25 mouse cellular contexts compared by ENCODE assay signal in genomic region chr1:184039301-184039700, GRCm38 (mm10). TPM values are rescaled to one million over a fixed set of nuclear protein-coding genes. Genes with fewer than 3 reads are reported as not detected.
A peak's percentile ranks its signal among the peaks of the same experiment; 100 is the strongest.
DNase-seq lines count a peak whose midpoint lies in the region; ATAC-seq and TF ChIP-seq lines count a peak whose summit lies in the region.
"Had no signal": no experiment of that assay in that cellular context is flagged by ENCODE, and none has a peak within 500 bp of the region (broad histone marks: within the 10 kb centered on the region; RNA-seq: fewer than 3 reads in every experiment).

No protein-coding gene starts in this region.

- no peak for ATAC-seq in forebrain, embryonic 13.5 days
- no peak for ATAC-seq in forebrain, embryonic 12.5 days (ENCODE audit: low FRiP score)
- ATAC-seq in heart, embryonic 12.5 days (ENCODE audit: insufficient number of reproducible peaks, low FRiP score): no peak
- ATAC-seq: forebrain, embryonic 15.5 days; intestine, postnatal 0 days had no signal

- no peak for TF ChIP-seq CTCF in layer of hippocampus, adult 2 months (conservative IDR thresholded peaks at IDR 0.05)

- H3K4me2 ChIP-seq in forebrain, embryonic 13.5 days: peak overlapping the region; percentile 27; the same call in 1 of the 2 replicates
- H3K4me2 ChIP-seq in forebrain, embryonic 12.5 days: no peak overlapping the region
- peak overlapping the region; percentile 25; the same call in 1 of the 2 replicates for H3K4me2 ChIP-seq in heart, embryonic 12.5 days
- H3K4me2 ChIP-seq: forebrain, embryonic 15.5 days; hindbrain, embryonic 12.5 days; limb, embryonic 15.5 days; lung, embryonic 14.5 days had no signal

- no peaks in the 10 kb centered on the region for H3K27me3 ChIP-seq in forebrain, embryonic 13.5 days
- H3K27me3 ChIP-seq in forebrain, embryonic 12.5 days: no peaks in the 10 kb centered on the region
- no peaks in the 10 kb centered on the region for H3K27me3 ChIP-seq in heart, embryonic 12.5 days (replicated peaks)
- peaks cover 12% of the 10 kb centered on the region for H3K27me3 ChIP-seq in limb, embryonic 10.5 days (ENCODE audit: low read depth, poor library complexity, severe bottlenecking)
- H3K27me3 ChIP-seq: forebrain, embryonic 15.5 days; hindbrain, embryonic 12.5 days; limb, embryonic 15.5 days had no signal

- no peak overlapping the region for H3K4me3 ChIP-seq in forebrain, embryonic 13.5 days
- no peak overlapping the region for H3K4me3 ChIP-seq in forebrain, embryonic 12.5 days (replicated peaks)
- no peak overlapping the region for H3K4me3 ChIP-seq in heart, embryonic 12.5 days
- H3K4me3 ChIP-seq in layer of hippocampus, adult 2 months: peak overlapping the region; percentile 24
- H3K4me3 ChIP-seq in brown adipose tissue, adult 24 weeks (ENCODE audit: insufficient read depth, low read depth, low read length): peak overlapping the region; percentile 54
- no peak overlapping the region for H3K4me3 ChIP-seq in limb, embryonic 10.5 days
- H3K4me3 ChIP-seq: forebrain, embryonic 15.5 days; hindbrain, embryonic 12.5 days; left cerebral cortex, adult 2 months; limb, embryonic 15.5 days; midbrain, embryonic 10.5 days had no signal

- no peak overlapping the region for H3K9ac ChIP-seq in forebrain, embryonic 13.5 days
- H3K9ac ChIP-seq in forebrain, embryonic 12.5 days: no peak overlapping the region
- H3K9ac ChIP-seq in heart, embryonic 12.5 days: no peak overlapping the region
- H3K9ac ChIP-seq: forebrain, embryonic 15.5 days; hindbrain, embryonic 12.5 days; limb, embryonic 15.5 days; liver, embryonic 14.5 days; lung, embryonic 14.5 days had no signal

- no peaks in the 10 kb centered on the region for H3K9me3 ChIP-seq in forebrain, embryonic 13.5 days (replicated peaks)
- H3K9me3 ChIP-seq in forebrain, embryonic 12.5 days: no peaks in the 10 kb centered on the region
- H3K9me3 ChIP-seq in heart, embryonic 12.5 days (replicated peaks): no peaks in the 10 kb centered on the region
- no peaks in the 10 kb centered on the region for H3K9me3 ChIP-seq in limb, embryonic 10.5 days (replicated peaks)
- H3K9me3 ChIP-seq: forebrain, embryonic 15.5 days; hindbrain, embryonic 12.5 days; limb, embryonic 15.5 days; midbrain, embryonic 10.5 days had no signal

- peaks cover 21% of the 10 kb centered on the region for H3K36me3 ChIP-seq in forebrain, embryonic 13.5 days (ENCODE audit: poor library complexity, severe bottlenecking)
- peaks cover 22% of the 10 kb centered on the region for H3K36me3 ChIP-seq in forebrain, embryonic 12.5 days (replicated peaks)
- H3K36me3 ChIP-seq in heart, embryonic 12.5 days: peaks cover 30% of the 10 kb centered on the region
- H3K36me3 ChIP-seq in limb, embryonic 10.5 days: 0 out of 2 replicates have a peak, but pooled peaks cover 1% of the 10 kb centered on the region
- H3K36me3 ChIP-seq: forebrain, embryonic 15.5 days; hindbrain, embryonic 12.5 days had no signal

- no peak overlapping the region for H3K27ac ChIP-seq in forebrain, embryonic 13.5 days
- no peak overlapping the region for H3K27ac ChIP-seq in forebrain, embryonic 12.5 days
- H3K27ac ChIP-seq in heart, embryonic 12.5 days (ENCODE audit: poor library complexity, severe bottlenecking): no peak overlapping the region
- H3K27ac ChIP-seq in layer of hippocampus, adult 2 months: no peak overlapping the region
- H3K27ac ChIP-seq in brown adipose tissue, adult 24 weeks (replicated peaks; ENCODE audit: low read depth, low read length): peak overlapping the region; percentile 97
- H3K27ac ChIP-seq in limb, embryonic 10.5 days: no peak overlapping the region
- H3K27ac ChIP-seq: forebrain, embryonic 15.5 days; hindbrain, embryonic 12.5 days; left cerebral cortex, adult 2 months; limb, embryonic 15.5 days; liver, embryonic 14.5 days; midbrain, embryonic 10.5 days had no signal

- no peak for DNase-seq in heart, adult 11 months
- no peak for DNase-seq in layer of hippocampus, adult 2 months (ENCODE audit: low spot score in 2 of 2)
- no peak for DNase-seq in layer of hippocampus, postnatal 10 days (ENCODE audit: low spot score in 2 of 2)
- no peak for DNase-seq in limb, embryonic 10.5 days (ENCODE audit: low spot score)
- DNase-seq: adrenal gland, postnatal 10 days; cerebellum, postnatal 25 days; kidney, postnatal 4 days; layer of hippocampus, adult 9-11 months; lung, embryonic 14.5 days; lung, postnatal 36 days; right cerebral cortex, postnatal 14 days; spleen, adult 18-20 months; thymus, postnatal 25 days had no signal

- WGBS in forebrain, embryonic 13.5 days: 91% methylated on average over 10 of the region's 10 CpGs
- WGBS in forebrain, embryonic 12.5 days: 93% methylated on average over 10 of the region's 10 CpGs
- WGBS in heart, embryonic 12.5 days: 89% methylated on average over 10 of the region's 10 CpGs
- WGBS in limb, embryonic 10.5 days: 89% methylated on average over 10 of the region's 10 CpGs

- peaks cover 69% of the 10 kb centered on the region for H3K4me1 ChIP-seq in forebrain, embryonic 13.5 days
- peaks cover 59% of the 10 kb centered on the region for H3K4me1 ChIP-seq in forebrain, embryonic 12.5 days
- peaks cover 70% of the 10 kb centered on the region for H3K4me1 ChIP-seq in heart, embryonic 12.5 days (replicated peaks)
- peaks cover 14% of the 10 kb centered on the region for H3K4me1 ChIP-seq in brown adipose tissue, adult 24 weeks (ENCODE audit: control insufficient read depth, insufficient read depth, insufficient read length, low read length)
- peaks cover 36% of the 10 kb centered on the region for H3K4me1 ChIP-seq in limb, embryonic 10.5 days

RNA-seq across cellular contexts. Expression of gene 1700056E22Rik, which starts 5.2 kb away (rescaled TPM):
- polyA plus RNA-seq in forebrain, embryonic 13.5 days (2015; fragmentation: Nextera tagmentation; extraction: Ambion mirVana): 1.2 and 1.5 TPM in 2 replicates
- polyA plus RNA-seq in forebrain, embryonic 12.5 days (2016; fragmentation: Nextera tagmentation; extraction: Ambion mirVana): 1.9 and 2.5 TPM in 2 replicates
- polyA plus RNA-seq in heart, embryonic 12.5 days (2016; fragmentation: Nextera tagmentation; extraction: Ambion mirVana): 3.2 and 3.8 TPM in 2 replicates
- not detected for total RNA-seq in layer of hippocampus, adult 2 months (2021)
- under 1 TPM in 1 of 2 experiments, not detected in 1; 0.36 TPM for total RNA-seq in layer of hippocampus, postnatal 10 days (2021)
- polyA plus RNA-seq in brown adipose tissue, adult 24 weeks (2012; ENCODE audit: insufficient read depth, insufficient read length, missing spikeins): 3.9 and 4.6 TPM in 2 replicates
- 0.56 and 0.96 TPM in 2 replicates for polyA plus RNA-seq in limb, embryonic 10.5 days (2016; fragmentation: Nextera tagmentation; extraction: Ambion mirVana)
- total RNA-seq: granulocyte monocyte progenitor cell, adult 5-6 weeks; left cerebral cortex, adult 2 months had no signal

RNA-seq across cellular contexts. Expression of gene Dusp10, which starts 26.2 kb away (rescaled TPM):
- 8.6 and 9.7 TPM in 2 replicates for polyA plus RNA-seq in forebrain, embryonic 13.5 days (2015; fragmentation: Nextera tagmentation; extraction: Ambion mirVana)
- 10.2 and 11.4 TPM in 2 replicates for polyA plus RNA-seq in forebrain, embryonic 12.5 days (2016; fragmentation: Nextera tagmentation; extraction: Ambion mirVana)
- 13.0 and 14.9 TPM in 2 replicates for polyA plus RNA-seq in heart, embryonic 12.5 days (2016; fragmentation: Nextera tagmentation; extraction: Ambion mirVana)
- total RNA-seq in layer of hippocampus, adult 2 months (2021): 1 to 10 TPM; 4.9 to 5.3 TPM
- total RNA-seq in layer of hippocampus, postnatal 10 days (2021): 1 to 10 TPM; 2.9 to 3.2 TPM
- polyA plus RNA-seq in brown adipose tissue, adult 24 weeks (2012; ENCODE audit: insufficient read depth, insufficient read length, missing spikeins): 26.4 and 30.0 TPM in 2 replicates
- polyA plus RNA-seq in limb, embryonic 10.5 days (2016; fragmentation: Nextera tagmentation; extraction: Ambion mirVana): 3.1 and 3.5 TPM in 2 replicates

Comparison
In these comparisons a context has a peak if more than half of its experiments do, and no peak if none do; other contexts are left out.
1. H3K4me3 ChIP-seq: peak in layer of hippocampus, adult 2 months (single experiment) and brown adipose tissue, adult 24 weeks (single experiment); none in forebrain, embryonic 13.5 days (single experiment), forebrain, embryonic 12.5 days (single experiment), heart, embryonic 12.5 days (single experiment) and limb, embryonic 10.5 days (single experiment).